Mouse (Mus musculus) limb, embryonic 11.5 days (tissue): ENCODE measurements around the gene Cracr2a. TPM values are rescaled to one million over a fixed set of nuclear protein-coding genes. Genes with fewer than 3 reads are reported as not detected.

ENCODE experiments used
- polyA plus RNA-seq: library from polyadenylated mRNA; unstranded; fragments of >200 nt; fragmentation: Nextera tagmentation; extraction: Ambion mirVana; gene quantifications from 2 replicates; pipeline ENCODE4 v1.2.1, GENCODE M21; 2014

The Cracr2a gene
- polyA plus RNA-seq, 1 experiment from 2014 or later = 1.4 TPM

Other genes with a start within 250 kb of the Cracr2a start
- 33.3 and 34.4 TPM in 2 replicates for gene Parp11, start 114.5 kb upstream of the Cracr2a start, polyA plus RNA-seq
- 0.13 TPM in 1 of 2 replicates, not detected in the other for gene Prmt8, start 208.1 kb downstream of the Cracr2a start, polyA plus RNA-seq